Mouse (Mus musculus): Measurements from ENCODE around the gene Lgi2. TPM values are rescaled to one million over a fixed set of nuclear protein-coding genes. Genes with fewer than 3 reads are reported as not detected.

Gene Lgi2
- polyA plus RNA-seq, 2 experiments, result 0.20 to 0.36 TPM

DNA sequence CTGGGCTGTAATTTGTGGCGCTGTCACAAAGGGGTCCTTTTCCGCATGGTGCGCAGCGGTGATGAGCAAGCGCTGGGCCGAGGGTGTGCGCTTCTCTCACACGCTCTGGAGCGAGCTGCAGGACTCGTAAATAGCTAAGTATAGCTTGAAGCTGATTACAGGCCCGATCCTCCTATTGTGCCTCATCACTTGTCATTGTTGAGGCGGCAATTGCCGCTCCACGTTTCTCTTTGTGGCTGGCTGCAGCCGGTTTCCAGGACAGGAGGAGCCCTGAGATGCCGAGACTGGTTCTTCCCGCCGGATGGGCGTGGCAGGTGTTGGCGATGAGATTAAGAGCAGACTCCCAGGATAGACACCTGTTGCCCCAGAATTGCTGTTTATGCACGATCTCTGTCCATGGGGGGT, 50.2 kb downstream of the Lgi2 start:
- 23% methylated on average over 21 of the region's 21 CpGs for WGBS (ENCODE audit: insufficient replicate concordance)
- H3K4me3 ChIP-seq (ENCODE audit: insufficient read depth in 1 of 2, low read depth in 2 of 2, low read length in 2 of 2), result no peak overlapping the region

GRCm38 (mm10) chr5:52515246-52516021, 50.8 kb downstream of the Lgi2 start:
- 0 out of 4 replicates have a peak, but pooled peaks cover 0 to 3% of the 10 kb centered on the region in 2 experiments for H3K4me1 ChIP-seq (replicated peaks; ENCODE audit: control insufficient read depth in 2 of 2, insufficient read depth in 2 of 2, low read length in 1 of 2)
- peak overlapping the region; percentile 30; the same call in 1 of the 2 replicates for H3K4me2 ChIP-seq (ENCODE audit: low read depth)
- H3K36me3 ChIP-seq (replicated peaks; ENCODE audit: control insufficient read depth, insufficient read depth, low read depth), result no peaks in the 10 kb centered on the region
- H3K27me3 ChIP-seq (ENCODE audit: control insufficient read depth, insufficient read depth, low read length), result no peaks in the 10 kb centered on the region
- H3K9me3 ChIP-seq (ENCODE audit: control insufficient read depth, low read length), result no peaks in the 10 kb centered on the region
- DNase-seq (ENCODE audit: low read depth in 3 of 3, low spot score in 3 of 3) (peak; percentile 14 to 33 (median 17)), ATAC-seq (ENCODE audit: insufficient read depth) (no peak)
- H3K9ac ChIP-seq (replicated peaks), result no peak overlapping the region
- H3K27ac ChIP-seq, result no peak overlapping the region
- WGBS (ENCODE audit: insufficient replicate concordance), result 24% methylated on average over 22 of the region's 22 CpGs
- peak; percentile 68 for TF ChIP-seq CTCF (IDR thresholded peaks at IDR 0.05; ENCODE audit: low read depth)
- no peak for TF ChIP-seq EP300 (IDR thresholded peaks at IDR 0.05; ENCODE audit: low read depth)
- no peak overlapping the region for H3K4me3 ChIP-seq (ENCODE audit: insufficient read depth in 1 of 2, low read depth in 2 of 2, low read length in 2 of 2)

More for the DNA sequence above, 50.2 kb downstream of the Lgi2 start:
- peak overlapping the region; percentile 30; the same call in 1 of the 2 replicates for H3K4me2 ChIP-seq (ENCODE audit: low read depth)
- no peaks in the 10 kb centered on the region for H3K27me3 ChIP-seq (ENCODE audit: control insufficient read depth, insufficient read depth, low read length)
- no peak overlapping the region for H3K9ac ChIP-seq (replicated peaks)
- DNase-seq (ENCODE audit: low read depth in 3 of 3, low spot score in 3 of 3) (no peak), ATAC-seq (ENCODE audit: insufficient read depth) (no peak)
- no peaks in the 10 kb centered on the region for H3K9me3 ChIP-seq (ENCODE audit: control insufficient read depth, low read length)
- no peaks in the 10 kb centered on the region for H3K36me3 ChIP-seq (replicated peaks; ENCODE audit: control insufficient read depth, insufficient read depth, low read depth)
- no peak overlapping the region for H3K27ac ChIP-seq
- 0 out of 4 replicates have a peak, but pooled peaks cover 0 to 3% of the 10 kb centered on the region in 2 experiments for H3K4me1 ChIP-seq (replicated peaks; ENCODE audit: control insufficient read depth in 2 of 2, insufficient read depth in 2 of 2, low read length in 1 of 2)
- no peak for TF ChIP-seq CTCF (IDR thresholded peaks at IDR 0.05; ENCODE audit: low read depth)
- no peak for TF ChIP-seq EP300 (IDR thresholded peaks at IDR 0.05; ENCODE audit: low read depth)

- TF ChIP-seq EP300 (IDR thresholded peaks at IDR 0.05; ENCODE audit: low read depth) (no peak), CTCF (IDR thresholded peaks at IDR 0.05; ENCODE audit: low read depth) (no peak)
- ATAC-seq (ENCODE audit: insufficient read depth) (no peak), DNase-seq (ENCODE audit: low read depth in 3 of 3, low spot score in 3 of 3) (no peak)
- H3K4me3 ChIP-seq (ENCODE audit: insufficient read depth in 1 of 2, low read depth in 2 of 2, low read length in 2 of 2), result no peak overlapping the region
- H3K9ac ChIP-seq (replicated peaks), result no peak overlapping the region
- H3K9me3 ChIP-seq (ENCODE audit: control insufficient read depth, low read length), result no peaks in the 10 kb centered on the region
- H3K4me1 ChIP-seq (replicated peaks; ENCODE audit: control insufficient read depth in 2 of 2, insufficient read depth in 2 of 2, low read length in 1 of 2), result 0 out of 4 replicates have a peak, but pooled peaks cover 0 to 3% of the 10 kb centered on the region in 2 experiments
- H3K4me2 ChIP-seq (ENCODE audit: low read depth), result no peak overlapping the region
- WGBS (ENCODE audit: insufficient replicate concordance), result 49% methylated on average over 3 of the region's 3 CpGs
- H3K36me3 ChIP-seq (replicated peaks; ENCODE audit: control insufficient read depth, insufficient read depth, low read depth), result no peaks in the 10 kb centered on the region
- no peak overlapping the region for H3K27ac ChIP-seq
- no peaks in the 10 kb centered on the region for H3K27me3 ChIP-seq (ENCODE audit: control insufficient read depth, insufficient read depth, low read length)
Measured at GRCm38 (mm10) chr5:52511089-52511488, 55.2 kb downstream of the Lgi2 start.

GRCm38 (mm10) chr5:52509416-52509815, 56.8 kb downstream of the Lgi2 start:
- no peak for TF ChIP-seq CTCF (IDR thresholded peaks at IDR 0.05; ENCODE audit: low read depth)
- no peak for TF ChIP-seq EP300 (IDR thresholded peaks at IDR 0.05; ENCODE audit: low read depth)
- ATAC-seq (ENCODE audit: insufficient read depth), result no peak

GRCm38 (mm10) chr5:52504666-52505065, 61.6 kb downstream of the Lgi2 start:
- H3K36me3 ChIP-seq (replicated peaks; ENCODE audit: control insufficient read depth, insufficient read depth, low read depth), result no peaks in the 10 kb centered on the region
- no peaks in the 10 kb centered on the region for H3K9me3 ChIP-seq (ENCODE audit: control insufficient read depth, low read length)
- H3K4me3 ChIP-seq (ENCODE audit: insufficient read depth in 1 of 2, low read depth in 2 of 2, low read length in 2 of 2), result no peak overlapping the region
- 71% methylated on average over 13 of the region's 13 CpGs for WGBS (ENCODE audit: insufficient replicate concordance)
- H3K27me3 ChIP-seq (ENCODE audit: control insufficient read depth, insufficient read depth, low read length), result no peaks in the 10 kb centered on the region
- DNase-seq (ENCODE audit: low read depth in 3 of 3, low spot score in 3 of 3) (no peak), ATAC-seq (ENCODE audit: insufficient read depth) (no peak)
- no peak overlapping the region for H3K9ac ChIP-seq (replicated peaks)
- no peak for TF ChIP-seq EP300 (IDR thresholded peaks at IDR 0.05; ENCODE audit: low read depth)
- TF ChIP-seq CTCF (IDR thresholded peaks at IDR 0.05; ENCODE audit: low read depth), result no peak
- H3K27ac ChIP-seq, result no peak overlapping the region
- H3K4me1 ChIP-seq (replicated peaks; ENCODE audit: control insufficient read depth in 2 of 2, insufficient read depth in 2 of 2, low read length in 1 of 2), result no peaks in the 10 kb centered on the region
- H3K4me2 ChIP-seq (ENCODE audit: low read depth), result no peak overlapping the region

More at GRCm38 (mm10) chr5:52509416-52509815, 56.8 kb downstream of the Lgi2 start:
- no peaks in the 10 kb centered on the region for H3K9me3 ChIP-seq (ENCODE audit: control insufficient read depth, low read length)
- H3K27ac ChIP-seq, result no peak overlapping the region
- H3K36me3 ChIP-seq (replicated peaks; ENCODE audit: control insufficient read depth, insufficient read depth, low read depth), result no peaks in the 10 kb centered on the region
- WGBS (ENCODE audit: insufficient replicate concordance), result 74% methylated on average over 6 of the region's 6 CpGs
- H3K4me1 ChIP-seq (replicated peaks; ENCODE audit: control insufficient read depth in 2 of 2, insufficient read depth in 2 of 2, low read length in 1 of 2), result no peaks in the 10 kb centered on the region
- DNase-seq (ENCODE audit: low read depth in 3 of 3, low spot score in 3 of 3), result no peak
- H3K27me3 ChIP-seq (ENCODE audit: control insufficient read depth, insufficient read depth, low read length), result no peaks in the 10 kb centered on the region
- H3K9ac ChIP-seq (replicated peaks), result no peak overlapping the region
- no peak overlapping the region for H3K4me3 ChIP-seq (ENCODE audit: insufficient read depth in 1 of 2, low read depth in 2 of 2, low read length in 2 of 2)
- no peak overlapping the region for H3K4me2 ChIP-seq (ENCODE audit: low read depth)

Measured in liver, embryonic 14.5 days (tissue).